Mouse (Mus musculus): ENCODE results near the gene Foxo3.

- TF ChIP-seq EP300 (IDR thresholded peaks at IDR 0.05; ENCODE audit: low read depth) (no peak), CTCF (IDR thresholded peaks at IDR 0.05; ENCODE audit: low read depth) (no peak)
Measured at GRCm38 (mm10) chr10:42239810-42240111, 36.8 kb downstream of the Foxo3 start.

Data from liver, embryonic 14.5 days (tissue).